15 mouse cellular contexts compared by ENCODE assay signal in genomic region chr19:9945800-9946564, GRCm38 (mm10). TPM values are rescaled to one million over a fixed set of nuclear protein-coding genes. Genes with fewer than 3 reads are reported as not detected.
DNase-seq lines count a peak whose midpoint lies in the region; ATAC-seq lines count a peak whose summit lies in the region.
"Had no signal": no experiment of that assay in that cellular context is flagged by ENCODE, and none has a peak within 500 bp of the region (broad histone marks: within the 10 kb centered on the region; RNA-seq: fewer than 3 reads in every experiment).

No protein-coding gene starts in this region.

- no peaks in the 10 kb centered on the region for H3K4me1 ChIP-seq in forebrain, embryonic 12.5 days
- H3K4me1 ChIP-seq in hindbrain, embryonic 13.5 days (replicated peaks): 0 out of 2 replicates have a peak, but pooled peaks cover 2% of the 10 kb centered on the region

- no peaks in the 10 kb centered on the region for H3K9me3 ChIP-seq in forebrain, embryonic 12.5 days
- no peaks in the 10 kb centered on the region for H3K9me3 ChIP-seq in hindbrain, embryonic 13.5 days
- H3K9me3 ChIP-seq: embryonic facial prominence, embryonic 15.5 days; hindbrain, embryonic 10.5 days had no signal

- no peak overlapping the region for H3K27ac ChIP-seq in forebrain, embryonic 12.5 days
- no peak overlapping the region for H3K27ac ChIP-seq in hindbrain, embryonic 13.5 days
- H3K27ac ChIP-seq: embryonic facial prominence, embryonic 15.5 days; hindbrain, embryonic 10.5 days had no signal

- H3K36me3 ChIP-seq in forebrain, embryonic 12.5 days (replicated peaks): no peaks in the 10 kb centered on the region
- no peaks in the 10 kb centered on the region for H3K36me3 ChIP-seq in hindbrain, embryonic 13.5 days
- H3K36me3 ChIP-seq: embryonic facial prominence, embryonic 15.5 days; hindbrain, embryonic 10.5 days had no signal

- WGBS in forebrain, embryonic 12.5 days: 88% methylated on average over 8 of the region's 8 CpGs
- WGBS in hindbrain, embryonic 13.5 days: 90% methylated on average over 8 of the region's 8 CpGs

- H3K9ac ChIP-seq in forebrain, embryonic 12.5 days: no peak overlapping the region
- H3K9ac ChIP-seq in hindbrain, embryonic 13.5 days: no peak overlapping the region
- H3K9ac ChIP-seq: embryonic facial prominence, embryonic 15.5 days had no signal

- peak; percentile 65 to 76 for DNase-seq in adrenal gland, adult (ENCODE audit: inconsistent age in 2 of 2, low spot score in 1 of 2)
- DNase-seq in adrenal gland, adult 2 months: no peak
- DNase-seq in 416B (ENCODE audit: low read depth): peak; percentile 65
- DNase-seq in heart, adult 11 months: peak; percentile 97
- peak; percentile 41 for DNase-seq in heart, postnatal 4 days
- DNase-seq in kidney, postnatal 25 days: no peak
- DNase-seq: cerebellum, postnatal 14 days; thymus, postnatal 4 days had no signal

- ATAC-seq in forebrain, embryonic 12.5 days (ENCODE audit: low FRiP score): no peak
- no peak for ATAC-seq in hindbrain, embryonic 13.5 days (ENCODE audit: low FRiP score)

- no peaks in the 10 kb centered on the region for H3K27me3 ChIP-seq in forebrain, embryonic 12.5 days
- H3K27me3 ChIP-seq in hindbrain, embryonic 13.5 days: no peaks in the 10 kb centered on the region
- H3K27me3 ChIP-seq: embryonic facial prominence, embryonic 15.5 days; Patski had no signal

- H3K4me3 ChIP-seq in forebrain, embryonic 12.5 days (replicated peaks): no peak overlapping the region
- no peak overlapping the region for H3K4me3 ChIP-seq in hindbrain, embryonic 13.5 days
- H3K4me3 ChIP-seq: embryonic facial prominence, embryonic 15.5 days; hindbrain, embryonic 10.5 days had no signal

- no peak overlapping the region for H3K4me2 ChIP-seq in forebrain, embryonic 12.5 days
- H3K4me2 ChIP-seq in hindbrain, embryonic 13.5 days: no peak overlapping the region
- H3K4me2 ChIP-seq: embryonic facial prominence, embryonic 15.5 days had no signal

RNA-seq across cellular contexts. Expression of gene Fth1, which starts 34.4 kb away (rescaled TPM):
- total RNA-seq in adrenal gland, adult 2 months (2021): 1,000 to 10,000 TPM; 3,718 to 3,915 TPM
- 39,639 and 47,224 TPM in 2 replicates for polyA plus RNA-seq in adrenal gland, adult 2 months (2012; rRNA removed)
- 1,000 to 10,000 TPM; 1,376 to 1,487 TPM for total RNA-seq in heart, postnatal 4 days (2021)
- 1,239 and 1,358 TPM in 2 replicates for polyA plus RNA-seq in forebrain, embryonic 12.5 days (2016; fragmentation: Nextera tagmentation; extraction: Ambion mirVana)
- 1,535 and 1,618 TPM in 2 replicates for polyA plus RNA-seq in hindbrain, embryonic 13.5 days (2015; fragmentation: Nextera tagmentation; extraction: Ambion mirVana)

RNA-seq across cellular contexts. Expression of gene Incenp, which starts 46.6 kb away (rescaled TPM):
- total RNA-seq in adrenal gland, adult 2 months (2021): 10 to 100 TPM in 1 of 2 experiments, 1 to 10 TPM in 1; 9.4 to 11.1 TPM
- polyA plus RNA-seq in adrenal gland, adult 2 months (2012; rRNA removed): 4.1 and 5.1 TPM in 2 replicates
- 10 to 100 TPM; 66.8 to 68.2 TPM for total RNA-seq in heart, postnatal 4 days (2021)
- 147 and 149 TPM in 2 replicates for polyA plus RNA-seq in forebrain, embryonic 12.5 days (2016; fragmentation: Nextera tagmentation; extraction: Ambion mirVana)
- polyA plus RNA-seq in hindbrain, embryonic 13.5 days (2015; fragmentation: Nextera tagmentation; extraction: Ambion mirVana): 31.3 and 32.9 TPM in 2 replicates

RNA-seq across cellular contexts. Expression of gene Best1, which starts 55.5 kb away (rescaled TPM):
- total RNA-seq in adrenal gland, adult 2 months (2021): under 1 TPM; 0.17 to 0.62 TPM
- polyA plus RNA-seq in adrenal gland, adult 2 months (2012; rRNA removed): 0.16 and 0.46 TPM in 2 replicates
- total RNA-seq in heart, postnatal 4 days (2021): not detected
- 1.1 and 1.4 TPM in 2 replicates for polyA plus RNA-seq in forebrain, embryonic 12.5 days (2016; fragmentation: Nextera tagmentation; extraction: Ambion mirVana)
- 1.5 and 1.7 TPM in 2 replicates for polyA plus RNA-seq in hindbrain, embryonic 13.5 days (2015; fragmentation: Nextera tagmentation; extraction: Ambion mirVana)
- total RNA-seq: liver, adult 2 months; megakaryocyte-erythroid progenitor cell, adult 5-6 weeks had no signal
- polyA plus RNA-seq: Patski had no signal

RNA-seq across cellular contexts. Expression of gene Rab3il1, which starts 55.5 kb away (rescaled TPM):
- 10 to 100 TPM in 1 of 2 experiments, 1 to 10 TPM in 1; 4.1 to 10.3 TPM for total RNA-seq in adrenal gland, adult 2 months (2021)
- 9.1 and 9.4 TPM in 2 replicates for polyA plus RNA-seq in adrenal gland, adult 2 months (2012; rRNA removed)
- 10 to 100 TPM; 12.2 to 12.5 TPM for total RNA-seq in heart, postnatal 4 days (2021)
- 19.0 and 22.7 TPM in 2 replicates for polyA plus RNA-seq in forebrain, embryonic 12.5 days (2016; fragmentation: Nextera tagmentation; extraction: Ambion mirVana)
- 22.6 and 25.1 TPM in 2 replicates for polyA plus RNA-seq in hindbrain, embryonic 13.5 days (2015; fragmentation: Nextera tagmentation; extraction: Ambion mirVana)

Comparison
In these comparisons a context has a peak if more than half of its experiments do, and no peak if none do; other contexts are left out.
1. DNase-seq: peak in adrenal gland, adult (2 of 2), 416B (single experiment), heart, adult 11 months (single experiment) and heart, postnatal 4 days (single experiment); none in adrenal gland, adult 2 months (single experiment) and kidney, postnatal 25 days (0 of 2).
2. RNA of gene Fth1, which starts 34.4 kb away (polyA plus RNA-seq): 39,639 to 47,224 TPM in adrenal gland, adult 2 months; 1,535 to 1,618 TPM in hindbrain, embryonic 13.5 days and 1,239 to 1,358 TPM in forebrain, embryonic 12.5 days; every median in the first group is over 10 times any median in the second.